Mouse (Mus musculus) liver, adult 2 months (tissue): ENCODE data around the gene Msantd1.

Source experiments
- CTCF ChIP-seq: fragments of 200-500 bp; IDR thresholded peaks from 2 replicates; pipeline ENCODE4 v1.5.1; 2011; ENCODE audit warnings: low read depth, low read length, control low read depth
- POLR2A ChIP-seq: fragments of 200-500 bp; IDR thresholded peaks from 2 replicates; pipeline ENCODE4 v1.6.1; 2011; ENCODE audit warnings: low read length, control low read depth; ENCODE audit not compliant: insufficient read depth; ENCODE audit errors: extremely low read depth

- TF ChIP-seq CTCF (no peak), POLR2A (no peak)
Observed at GRCm38 (mm10) chr5:34907910-34908725, at the start of gene Msantd1.
